Comparison of ENCODE assay signal across 10 mouse cellular contexts in genomic region chr16:36821474-36821873, GRCm38 (mm10). TPM values are rescaled to one million over a fixed set of nuclear protein-coding genes. Genes with fewer than 3 reads are reported as not detected.
DNase-seq lines count a peak whose midpoint lies in the region; ATAC-seq lines count a peak whose summit lies in the region.
"Had no signal": no experiment of that assay in that cellular context is flagged by ENCODE, and none has a peak within 500 bp of the region (broad histone marks: within the 10 kb centered on the region; RNA-seq: fewer than 3 reads in every experiment).

No protein-coding gene starts in this region.

- no peaks in the 10 kb centered on the region for H3K36me3 ChIP-seq in liver, embryonic 15.5 days (replicated peaks)
- H3K36me3 ChIP-seq in hindbrain, embryonic 13.5 days = no peaks in the 10 kb centered on the region
- H3K36me3 ChIP-seq: midbrain, embryonic 15.5 days had no signal

- no peak overlapping the region for H3K9ac ChIP-seq in liver, embryonic 15.5 days
- no peak overlapping the region for H3K9ac ChIP-seq in hindbrain, embryonic 13.5 days
- H3K9ac ChIP-seq: midbrain, embryonic 15.5 days had no signal

- no peak overlapping the region for H3K27ac ChIP-seq in liver, embryonic 15.5 days (replicated peaks)
- no peak overlapping the region for H3K27ac ChIP-seq in hindbrain, embryonic 13.5 days
- H3K27ac ChIP-seq: midbrain, embryonic 15.5 days had no signal

- H3K4me1 ChIP-seq in liver, embryonic 15.5 days (replicated peaks) = peaks cover 6% of the 10 kb centered on the region; the same call in 1 of the 2 replicates
- H3K4me1 ChIP-seq in hindbrain, embryonic 13.5 days (replicated peaks) = no peaks in the 10 kb centered on the region
- H3K4me1 ChIP-seq: midbrain, embryonic 15.5 days had no signal

- no peak overlapping the region for H3K4me3 ChIP-seq in liver, embryonic 15.5 days (replicated peaks)
- H3K4me3 ChIP-seq in hindbrain, embryonic 13.5 days = no peak overlapping the region
- H3K4me3 ChIP-seq: erythroblast, embryonic 14.5 days; midbrain, embryonic 15.5 days had no signal

- 11% methylated on average over 3 of the region's 3 CpGs for WGBS in liver, embryonic 15.5 days (ENCODE audit: insufficient replicate concordance)
- 9% methylated on average over 3 of the region's 3 CpGs for WGBS in hindbrain, embryonic 13.5 days

- 0 out of 2 replicates have a peak, but pooled peaks cover 7% of the 10 kb centered on the region for H3K27me3 ChIP-seq in liver, embryonic 15.5 days
- H3K27me3 ChIP-seq in hindbrain, embryonic 13.5 days = peaks cover 5% of the 10 kb centered on the region; the same call in 1 of the 2 replicates
- H3K27me3 ChIP-seq: midbrain, embryonic 15.5 days had no signal

- peak; percentile 31 for DNase-seq in retina, embryonic 14.5 days (ENCODE audit: low spot score)
- DNase-seq in retina, postnatal 1 day = no peak
- DNase-seq in thymus, postnatal 14 days = peak; percentile 66
- no peak for DNase-seq in cerebellum, postnatal 14 days
- DNase-seq in frontal cortex, postnatal 36 days (ENCODE audit: low spot score in 2 of 2) = no peak

- no peaks in the 10 kb centered on the region for H3K9me3 ChIP-seq in liver, embryonic 15.5 days (replicated peaks)
- H3K9me3 ChIP-seq in hindbrain, embryonic 13.5 days = no peaks in the 10 kb centered on the region
- H3K9me3 ChIP-seq: midbrain, embryonic 15.5 days had no signal

- 0 out of 2 replicates have a peak overlapping the region, but pooled peaks have one; percentile 0 for H3K4me2 ChIP-seq in liver, embryonic 15.5 days
- H3K4me2 ChIP-seq in hindbrain, embryonic 13.5 days = no peak overlapping the region
- H3K4me2 ChIP-seq: midbrain, embryonic 15.5 days had no signal

- peak; percentile 74 for ATAC-seq in common myeloid progenitor, adult 5-6 weeks (replicated peaks; ENCODE audit: low read depth, poor library complexity, severe bottlenecking)
- ATAC-seq in liver, embryonic 15.5 days (ENCODE audit: insufficient read depth) = no peak; the same call in 1 of the 2 replicates
- ATAC-seq in hindbrain, embryonic 13.5 days (ENCODE audit: low FRiP score) = no peak
- ATAC-seq: midbrain, embryonic 15.5 days had no signal

RNA-seq across cellular contexts. Expression of gene Iqcb1, which starts 6.7 kb away (rescaled TPM):
- total RNA-seq in common myeloid progenitor, adult 5-6 weeks (2017) = 32.1 and 47.8 TPM in 2 replicates
- polyA plus RNA-seq in liver, embryonic 15.5 days (2015; fragmentation: Nextera tagmentation; extraction: Ambion mirVana) = 7.7 and 9.1 TPM in 2 replicates
- 68.8 and 69.8 TPM in 2 replicates for polyA plus RNA-seq in hindbrain, embryonic 13.5 days (2015; fragmentation: Nextera tagmentation; extraction: Ambion mirVana)

RNA-seq across cellular contexts. Expression of gene Slc15a2, which starts 36.7 kb away (rescaled TPM):
- 31.8 and 33.6 TPM in 2 replicates for total RNA-seq in common myeloid progenitor, adult 5-6 weeks (2017)
- polyA plus RNA-seq in liver, embryonic 15.5 days (2015; fragmentation: Nextera tagmentation; extraction: Ambion mirVana) = 1.7 and 2.0 TPM in 2 replicates
- 10.7 and 11.8 TPM in 2 replicates for polyA plus RNA-seq in hindbrain, embryonic 13.5 days (2015; fragmentation: Nextera tagmentation; extraction: Ambion mirVana)
- polyA plus RNA-seq: erythroblast, embryonic 14.5 days had no signal

RNA-seq across cellular contexts. Expression of gene Eaf2, which starts 53.3 kb away (rescaled TPM):
- total RNA-seq in common myeloid progenitor, adult 5-6 weeks (2017) = not detected in 2 replicates
- polyA plus RNA-seq in liver, embryonic 15.5 days (2015; fragmentation: Nextera tagmentation; extraction: Ambion mirVana) = 0.21 and 0.39 TPM in 2 replicates
- 0.36 and 0.52 TPM in 2 replicates for polyA plus RNA-seq in hindbrain, embryonic 13.5 days (2015; fragmentation: Nextera tagmentation; extraction: Ambion mirVana)

RNA-seq across cellular contexts. Expression of gene Golgb1, which starts 53.5 kb away (rescaled TPM):
- 44.5 and 58.3 TPM in 2 replicates for total RNA-seq in common myeloid progenitor, adult 5-6 weeks (2017)
- 22.7 and 24.7 TPM in 2 replicates for polyA plus RNA-seq in liver, embryonic 15.5 days (2015; fragmentation: Nextera tagmentation; extraction: Ambion mirVana)
- polyA plus RNA-seq in hindbrain, embryonic 13.5 days (2015; fragmentation: Nextera tagmentation; extraction: Ambion mirVana) = 93.7 and 95.3 TPM in 2 replicates

Comparison
In these comparisons a context has a peak if more than half of its experiments do, and no peak if none do; other contexts are left out.
1. DNase-seq: peak in retina, embryonic 14.5 days (single experiment) and thymus, postnatal 14 days (single experiment); none in retina, postnatal 1 day (single experiment), cerebellum, postnatal 14 days (0 of 2) and frontal cortex, postnatal 36 days (0 of 2).